ENCODE assay signal across 37 mouse cellular contexts in genomic region chr7:92373863-92374357, GRCm38 (mm10).
DNase-seq lines count a peak whose midpoint lies in the region; ATAC-seq and TF ChIP-seq lines count a peak whose summit lies in the region.
"Had no signal": no experiment of that assay in that cellular context is flagged by ENCODE, and none has a peak within 500 bp of the region (broad histone marks: within the 10 kb centered on the region; RNA-seq: fewer than 3 reads in every experiment).

No protein-coding gene starts in this region.

- no peaks in the 10 kb centered on the region for H3K27me3 ChIP-seq in hindbrain, embryonic 15.5 days
- no peaks in the 10 kb centered on the region for H3K27me3 ChIP-seq in hindbrain, embryonic 11.5 days (ENCODE audit: control insufficient read depth, insufficient read depth, low read length)
- H3K27me3 ChIP-seq in forebrain, embryonic 15.5 days, result no peaks in the 10 kb centered on the region
- H3K27me3 ChIP-seq in neural tube, embryonic 14.5 days (ENCODE audit: control insufficient read depth, insufficient read depth, low read length), result no peaks in the 10 kb centered on the region
- H3K27me3 ChIP-seq: embryonic facial prominence, embryonic 15.5 days; kidney, embryonic 15.5 days; liver, embryonic 13.5 days; megakaryocyte, embryonic 14.5 days; midbrain, embryonic 13.5 days; neural tube, embryonic 12.5 days had no signal

- no peak for TF ChIP-seq POLR2A in brain, embryonic 14.5 days (IDR thresholded peaks at IDR 0.05; ENCODE audit: borderline replicate concordance, extremely low read depth, insufficient read depth, insufficient read length, poor library complexity, severe bottlenecking)

- no peak overlapping the region for H3K4me2 ChIP-seq in hindbrain, embryonic 15.5 days
- no peak overlapping the region for H3K4me2 ChIP-seq in hindbrain, embryonic 11.5 days (replicated peaks; ENCODE audit: low read depth, low read length)
- H3K4me2 ChIP-seq in forebrain, embryonic 15.5 days (replicated peaks), result no peak overlapping the region
- H3K4me2 ChIP-seq in neural tube, embryonic 14.5 days (ENCODE audit: low read depth, low read length), result no peak overlapping the region
- H3K4me2 ChIP-seq: embryonic facial prominence, embryonic 15.5 days; heart, embryonic 11.5 days; kidney, embryonic 15.5 days; liver, embryonic 13.5 days; midbrain, embryonic 13.5 days; neural tube, embryonic 12.5 days had no signal

- H3K9me3 ChIP-seq in hindbrain, embryonic 15.5 days, result no peaks in the 10 kb centered on the region
- H3K9me3 ChIP-seq in hindbrain, embryonic 11.5 days (ENCODE audit: control insufficient read depth, low read length), result no peaks in the 10 kb centered on the region
- H3K9me3 ChIP-seq in forebrain, embryonic 15.5 days, result no peaks in the 10 kb centered on the region
- no peaks in the 10 kb centered on the region for H3K9me3 ChIP-seq in neural tube, embryonic 14.5 days (ENCODE audit: control insufficient read depth, low read length)
- H3K9me3 ChIP-seq: embryonic facial prominence, embryonic 10.5 days; embryonic facial prominence, embryonic 15.5 days; kidney, embryonic 15.5 days; liver, embryonic 13.5 days; megakaryocyte, embryonic 14.5 days; midbrain, embryonic 13.5 days; neural tube, embryonic 12.5 days had no signal

- 0 out of 2 replicates have a peak overlapping the region, but pooled peaks have one; percentile 38 for H3K27ac ChIP-seq in hindbrain, embryonic 15.5 days (replicated peaks)
- no peak overlapping the region for H3K27ac ChIP-seq in hindbrain, embryonic 11.5 days (ENCODE audit: low read depth, low read length)
- H3K27ac ChIP-seq in forebrain, embryonic 15.5 days (replicated peaks), result no peak overlapping the region; the same call in 1 of the 2 replicates
- H3K27ac ChIP-seq in neural tube, embryonic 14.5 days (ENCODE audit: low read depth, low read length), result no peak overlapping the region; the same call in 1 of the 2 replicates
- H3K27ac ChIP-seq: embryonic facial prominence, embryonic 10.5 days; embryonic facial prominence, embryonic 15.5 days; gastrocnemius, adult 2 months; kidney, embryonic 15.5 days; layer of hippocampus, adult 2 months; liver, embryonic 13.5 days; midbrain, embryonic 13.5 days; neural tube, embryonic 12.5 days; stomach, postnatal 0 days had no signal

- no peaks in the 10 kb centered on the region for H3K36me3 ChIP-seq in hindbrain, embryonic 15.5 days
- no peaks in the 10 kb centered on the region for H3K36me3 ChIP-seq in hindbrain, embryonic 11.5 days (ENCODE audit: control insufficient read depth, insufficient read depth, low read length)
- no peaks in the 10 kb centered on the region for H3K36me3 ChIP-seq in forebrain, embryonic 15.5 days
- no peaks in the 10 kb centered on the region for H3K36me3 ChIP-seq in neural tube, embryonic 14.5 days (ENCODE audit: control insufficient read depth, insufficient read depth, low read length)
- H3K36me3 ChIP-seq: embryonic facial prominence, embryonic 10.5 days; embryonic facial prominence, embryonic 15.5 days; kidney, embryonic 15.5 days; liver, embryonic 13.5 days; midbrain, embryonic 13.5 days; neural tube, embryonic 12.5 days had no signal

- no peak overlapping the region for H3K4me3 ChIP-seq in hindbrain, embryonic 15.5 days
- H3K4me3 ChIP-seq in hindbrain, embryonic 11.5 days (ENCODE audit: low read depth, low read length), result no peak overlapping the region
- H3K4me3 ChIP-seq in forebrain, embryonic 15.5 days, result no peak overlapping the region
- no peak overlapping the region for H3K4me3 ChIP-seq in neural tube, embryonic 14.5 days (ENCODE audit: low read depth, low read length)
- H3K4me3 ChIP-seq: embryonic facial prominence, embryonic 10.5 days; embryonic facial prominence, embryonic 15.5 days; gastrocnemius, adult 2 months; kidney, embryonic 15.5 days; layer of hippocampus, adult 2 months; liver, embryonic 13.5 days; megakaryocyte, embryonic 14.5 days; midbrain, embryonic 13.5 days; neural tube, embryonic 12.5 days had no signal

- 56% methylated on average over 5 of the region's 5 CpGs for WGBS in hindbrain, embryonic 15.5 days
- 81% methylated on average over 5 of the region's 5 CpGs for WGBS in hindbrain, embryonic 11.5 days
- 73% methylated on average over 5 of the region's 5 CpGs for WGBS in forebrain, embryonic 15.5 days
- 58% methylated on average over 5 of the region's 5 CpGs for WGBS in neural tube, embryonic 14.5 days

- H3K9ac ChIP-seq in hindbrain, embryonic 15.5 days, result no peak overlapping the region
- H3K9ac ChIP-seq in hindbrain, embryonic 11.5 days (ENCODE audit: low read depth, low read length), result no peak overlapping the region
- H3K9ac ChIP-seq in forebrain, embryonic 15.5 days (replicated peaks), result no peak overlapping the region
- no peak overlapping the region for H3K9ac ChIP-seq in neural tube, embryonic 14.5 days (replicated peaks; ENCODE audit: low read depth, low read length)
- H3K9ac ChIP-seq: embryonic facial prominence, embryonic 15.5 days; kidney, embryonic 15.5 days; liver, embryonic 13.5 days; midbrain, embryonic 13.5 days; neural tube, embryonic 12.5 days had no signal

- no peak for DNase-seq in hindbrain, embryonic 11.5 days (ENCODE audit: low spot score)
- DNase-seq in brain, embryonic 14.5 days (ENCODE audit: low read depth), result peak; percentile 47
- DNase-seq in retina, embryonic 14.5 days (ENCODE audit: low spot score), result no peak
- DNase-seq: adrenal gland, adult 2 months; adrenal gland, postnatal 36 days; B cell, adult 2 months; cerebellum, adult 2 months; cerebellum, postnatal 25 days; gastrocnemius, adult 2 months; gastrocnemius, postnatal 36 days; heart, postnatal 36 days; kidney, adult 11 months; kidney, postnatal 25 days; left cerebral cortex, postnatal 4 days; liver, embryonic 13.5 days; lung, adult 18-20 months; lung, postnatal 4 days; right cerebral cortex, adult 18-20 months; right cerebral cortex, postnatal 4 days; thymus, adult 18-20 months; thymus, postnatal 25 days had no signal

- peaks cover 10% of the 10 kb centered on the region for H3K4me1 ChIP-seq in hindbrain, embryonic 15.5 days (replicated peaks)
- H3K4me1 ChIP-seq in hindbrain, embryonic 11.5 days (replicated peaks; ENCODE audit: control insufficient read depth, insufficient read depth, low read length), result no peaks in the 10 kb centered on the region
- peaks cover 9% of the 10 kb centered on the region; the same call in 1 of the 2 replicates for H3K4me1 ChIP-seq in forebrain, embryonic 15.5 days
- H3K4me1 ChIP-seq in neural tube, embryonic 14.5 days (ENCODE audit: control insufficient read depth, insufficient read depth, low read length), result no peaks in the 10 kb centered on the region
- H3K4me1 ChIP-seq: embryonic facial prominence, embryonic 10.5 days; embryonic facial prominence, embryonic 15.5 days; kidney, embryonic 15.5 days; liver, embryonic 13.5 days; megakaryocyte, embryonic 14.5 days; neural tube, embryonic 12.5 days had no signal

- ATAC-seq in hindbrain, embryonic 15.5 days (ENCODE audit: low FRiP score, low read depth), result peak; percentile 21; the same call in 1 of the 2 replicates
- ATAC-seq in hindbrain, embryonic 11.5 days (ENCODE audit: low FRiP score), result no peak
- ATAC-seq in forebrain, embryonic 15.5 days (replicated peaks), result peak; percentile 35; the same call in 1 of the 2 replicates
- ATAC-seq in neural tube, embryonic 14.5 days (ENCODE audit: low read depth), result peak; percentile 55; the same call in 1 of the 2 replicates
- ATAC-seq in erythroblast, adult 5-6 weeks (replicated peaks; ENCODE audit: low FRiP score, poor library complexity, severe bottlenecking), result no peak
- ATAC-seq: activated CD4-positive, CD25-positive, alpha-beta regulatory T cell, adult 4 months; inflammation-experienced regulatory T-cells, adult 6 months; lung, postnatal 0 days; midbrain, embryonic 13.5 days had no signal

- TF ChIP-seq CTCF in brain, embryonic 14.5 days (IDR thresholded peaks at IDR 0.05; ENCODE audit: borderline replicate concordance, extremely low read depth, insufficient read depth, insufficient read length), result no peak

Comparison
In these comparisons a context has a peak if more than half of its experiments do, and no peak if none do; other contexts are left out.
1. ATAC-seq: peak in hindbrain, embryonic 15.5 days (single experiment), forebrain, embryonic 15.5 days (single experiment) and neural tube, embryonic 14.5 days (single experiment); none in hindbrain, embryonic 11.5 days (single experiment) and erythroblast, adult 5-6 weeks (single experiment).